Comparison of ENCODE assay signal across 8 mouse cellular contexts in the genomic region with DNA sequence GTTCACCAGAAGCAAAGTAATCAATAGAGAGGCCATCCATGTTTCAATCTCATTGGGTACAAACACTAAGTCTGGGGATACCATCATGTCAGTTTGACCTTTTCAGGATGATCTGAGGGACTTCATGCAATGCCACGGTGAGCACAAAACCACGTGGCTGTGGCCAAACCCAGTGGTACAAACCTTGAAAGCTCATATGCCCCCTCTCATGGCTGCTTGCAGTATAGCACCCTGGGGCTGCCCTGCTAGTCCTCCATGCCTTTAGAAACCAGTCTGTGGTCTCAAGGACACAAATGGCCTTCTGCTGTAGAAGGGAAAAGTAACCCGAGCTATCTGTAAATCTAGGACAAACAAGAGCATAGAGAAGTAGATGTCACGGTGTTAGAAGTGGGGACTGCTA.
DNase-seq lines count a peak whose midpoint lies in the region; ATAC-seq lines count a peak whose summit lies in the region.

No protein-coding gene starts in this region.

- H3K27me3 ChIP-seq in hindbrain, embryonic 10.5 days (ENCODE audit: insufficient read depth, poor library complexity, severe bottlenecking) = no peaks in the 10 kb centered on the region
- no peaks in the 10 kb centered on the region for H3K27me3 ChIP-seq in hindbrain, embryonic 16.5 days (replicated peaks; ENCODE audit: control insufficient read depth, insufficient read depth, low read length)
- no peaks in the 10 kb centered on the region for H3K27me3 ChIP-seq in embryonic facial prominence, embryonic 11.5 days (ENCODE audit: control insufficient read depth, insufficient read depth, low read length)

- no peak overlapping the region for H3K27ac ChIP-seq in hindbrain, embryonic 10.5 days
- H3K27ac ChIP-seq in hindbrain, embryonic 16.5 days (ENCODE audit: low read depth, low read length) = no peak overlapping the region
- H3K27ac ChIP-seq in embryonic facial prominence, embryonic 11.5 days (replicated peaks; ENCODE audit: low read depth, low read length) = no peak overlapping the region

- no peak overlapping the region for H3K9ac ChIP-seq in hindbrain, embryonic 16.5 days (ENCODE audit: low read depth, low read length)
- no peak overlapping the region for H3K9ac ChIP-seq in embryonic facial prominence, embryonic 11.5 days (replicated peaks; ENCODE audit: low read length)

- H3K36me3 ChIP-seq in hindbrain, embryonic 10.5 days = peaks cover 33% of the 10 kb centered on the region
- H3K36me3 ChIP-seq in hindbrain, embryonic 16.5 days (ENCODE audit: control insufficient read depth, insufficient read depth, low read length) = peaks cover 11% of the 10 kb centered on the region
- H3K36me3 ChIP-seq in embryonic facial prominence, embryonic 11.5 days (replicated peaks; ENCODE audit: control insufficient read depth, insufficient read depth, low read depth, low read length) = peaks cover 5% of the 10 kb centered on the region

- WGBS in hindbrain, embryonic 10.5 days = 54% methylated on average over 4 of the region's 4 CpGs
- WGBS in hindbrain, embryonic 16.5 days = 54% methylated on average over 4 of the region's 4 CpGs
- WGBS in embryonic facial prominence, embryonic 11.5 days = 59% methylated on average over 4 of the region's 4 CpGs

- no peaks in the 10 kb centered on the region for H3K9me3 ChIP-seq in hindbrain, embryonic 10.5 days
- no peaks in the 10 kb centered on the region for H3K9me3 ChIP-seq in hindbrain, embryonic 16.5 days (ENCODE audit: control insufficient read depth, low read length)
- H3K9me3 ChIP-seq in embryonic facial prominence, embryonic 11.5 days (replicated peaks; ENCODE audit: control insufficient read depth, low read length) = no peaks in the 10 kb centered on the region

- no peaks in the 10 kb centered on the region for H3K4me1 ChIP-seq in hindbrain, embryonic 10.5 days (replicated peaks)
- H3K4me1 ChIP-seq in hindbrain, embryonic 16.5 days (ENCODE audit: control insufficient read depth, insufficient read depth, low read depth, low read length) = no peaks in the 10 kb centered on the region
- H3K4me1 ChIP-seq in embryonic facial prominence, embryonic 11.5 days (ENCODE audit: control insufficient read depth, insufficient read depth, low read length) = no peaks in the 10 kb centered on the region

- peak; percentile 38 for DNase-seq in hindbrain, embryonic 10.5 days (ENCODE audit: low spot score)
- DNase-seq in urinary bladder, postnatal 25 days (ENCODE audit: low spot score) = peak; percentile 14
- DNase-seq in urinary bladder, adult 2 months (ENCODE audit: low spot score) = no peak
- peak; percentile 53 for DNase-seq in embryonic facial prominence, embryonic 11.5 days (ENCODE audit: low spot score)
- DNase-seq in lung, postnatal 14 days = peak; percentile 42
- no peak for DNase-seq in frontal cortex, postnatal 14 days (ENCODE audit: low spot score in 2 of 2)

- ATAC-seq in hindbrain, embryonic 16.5 days = no peak
- no peak for ATAC-seq in embryonic facial prominence, embryonic 11.5 days (replicated peaks; ENCODE audit: insufficient number of reproducible peaks, low FRiP score, low TSS enrichment, low read depth)
- no peak for ATAC-seq in cerebellum, adult (ENCODE audit: insufficient number of reproducible peaks, low FRiP score, low TSS enrichment)

- no peak overlapping the region for H3K4me3 ChIP-seq in hindbrain, embryonic 10.5 days
- no peak overlapping the region for H3K4me3 ChIP-seq in hindbrain, embryonic 16.5 days (ENCODE audit: low read length)
- H3K4me3 ChIP-seq in embryonic facial prominence, embryonic 11.5 days (ENCODE audit: low read depth, low read length) = no peak overlapping the region

- no peak overlapping the region for H3K4me2 ChIP-seq in hindbrain, embryonic 16.5 days (ENCODE audit: low read length)
- no peak overlapping the region for H3K4me2 ChIP-seq in embryonic facial prominence, embryonic 11.5 days (ENCODE audit: low read depth, low read length)

Comparison
In these comparisons a context has a peak if more than half of its experiments do, and no peak if none do; other contexts are left out.
1. DNase-seq: peak in hindbrain, embryonic 10.5 days (single experiment), urinary bladder, postnatal 25 days (single experiment), embryonic facial prominence, embryonic 11.5 days (single experiment) and lung, postnatal 14 days (single experiment); none in urinary bladder, adult 2 months (single experiment) and frontal cortex, postnatal 14 days (0 of 2).